8 mouse cellular contexts compared by ENCODE assay signal in genomic region chr6:135197921-135198532, GRCm38 (mm10). TPM values are rescaled to one million over a fixed set of nuclear protein-coding genes. Genes with fewer than 3 reads are reported as not detected.
A peak's percentile ranks its signal among the peaks of the same experiment; 100 is the strongest.
DNase-seq lines count a peak whose midpoint lies in the region; ATAC-seq and TF ChIP-seq lines count a peak whose summit lies in the region.

Fam234b (plus strand) TSS chr6:135197977.
Hebp1 (minus strand) TSS chr6:135198022.

- peak within 1 kb of the TSS; percentile 64 for H3K9ac ChIP-seq in ES-Bruce4 (ENCODE audit: low read depth, poor library complexity, severe bottlenecking)
- peak within 1 kb of the TSS; percentile 76 for H3K9ac ChIP-seq in forebrain, embryonic 12.5 days
- H3K9ac ChIP-seq in heart, embryonic 16.5 days (ENCODE audit: low read length), result peak within 1 kb of the TSS; percentile 88
- peak within 1 kb of the TSS; percentile 97 for H3K9ac ChIP-seq in liver, embryonic 15.5 days
- peak within 1 kb of the TSS; percentile 92 for H3K9ac ChIP-seq in neural tube, embryonic 13.5 days

- DNase-seq in c-Kit-positive CD71-positive TER-119-positive erythroid progenitor cells, embryonic 14.5 days (ENCODE audit: low spot score), result peak; percentile 75
- DNase-seq in kidney, postnatal 36 days, result peak; percentile 84 to 93
- DNase-seq in telencephalon, adult 2 months (ENCODE audit: low read depth, low spot score), result peak; percentile 59

- ATAC-seq in forebrain, embryonic 12.5 days (ENCODE audit: low FRiP score), result peak; percentile 94
- ATAC-seq in heart, embryonic 16.5 days (replicated peaks; ENCODE audit: extremely low read depth, insufficient read depth, low FRiP score), result peak; percentile 86
- peak; percentile 80 for ATAC-seq in liver, embryonic 15.5 days (ENCODE audit: insufficient read depth)
- ATAC-seq in neural tube, embryonic 13.5 days (ENCODE audit: low read depth), result peak; percentile 94

- TF ChIP-seq EP300 in ES-Bruce4 (IDR thresholded peaks at IDR 0.05; ENCODE audit: insufficient read depth, low read depth, low read length), result no peak

- peak within 1 kb of the TSS; percentile 70 for H3K4me3 ChIP-seq in ES-Bruce4 (ENCODE audit: low read depth, low read length)
- H3K4me3 ChIP-seq in forebrain, embryonic 12.5 days (replicated peaks), result peak within 1 kb of the TSS; percentile 71
- peak within 1 kb of the TSS; percentile 88 for H3K4me3 ChIP-seq in heart, embryonic 16.5 days (ENCODE audit: low read length)
- H3K4me3 ChIP-seq in liver, embryonic 15.5 days (replicated peaks), result peak within 1 kb of the TSS; percentile 93
- peak within 1 kb of the TSS; percentile 88 for H3K4me3 ChIP-seq in neural tube, embryonic 13.5 days

- no peaks in the 10 kb centered on the region for H3K4me1 ChIP-seq in ES-Bruce4 (ENCODE audit: control insufficient read depth, insufficient read depth, low read length)
- H3K4me1 ChIP-seq in forebrain, embryonic 12.5 days, result peaks cover 16% of the 10 kb centered on the region
- peaks cover 6% of the 10 kb centered on the region for H3K4me1 ChIP-seq in heart, embryonic 16.5 days (ENCODE audit: control insufficient read depth, insufficient read depth, low read length)
- peaks cover 67% of the 10 kb centered on the region for H3K4me1 ChIP-seq in liver, embryonic 15.5 days (replicated peaks)
- peaks cover 46% of the 10 kb centered on the region for H3K4me1 ChIP-seq in neural tube, embryonic 13.5 days (replicated peaks)

- no peak within 1 kb of the TSS for H3K27ac ChIP-seq in ES-Bruce4 (ENCODE audit: insufficient read depth, low read length)
- H3K27ac ChIP-seq in forebrain, embryonic 12.5 days, result peak within 1 kb of the TSS; percentile 48
- H3K27ac ChIP-seq in heart, embryonic 16.5 days (ENCODE audit: low read length), result peak within 1 kb of the TSS; percentile 56
- H3K27ac ChIP-seq in liver, embryonic 15.5 days (replicated peaks), result peak within 1 kb of the TSS; percentile 96
- peak within 1 kb of the TSS; percentile 91 for H3K27ac ChIP-seq in neural tube, embryonic 13.5 days (replicated peaks)

- H3K36me3 ChIP-seq in ES-Bruce4 (ENCODE audit: control insufficient read depth, insufficient read depth, low read length, poor library complexity, severe bottlenecking), result no peaks in the 10 kb centered on the region
- no peaks in the 10 kb centered on the region for H3K36me3 ChIP-seq in forebrain, embryonic 12.5 days (replicated peaks)
- no peaks in the 10 kb centered on the region for H3K36me3 ChIP-seq in heart, embryonic 16.5 days (ENCODE audit: control insufficient read depth, insufficient read depth)
- H3K36me3 ChIP-seq in liver, embryonic 15.5 days (replicated peaks), result peaks cover 24% of the 10 kb centered on the region
- H3K36me3 ChIP-seq in neural tube, embryonic 13.5 days, result no peaks in the 10 kb centered on the region

- TF ChIP-seq POLR2A in ES-Bruce4 (IDR thresholded peaks at IDR 0.05; ENCODE audit: insufficient read depth, low read length), result no peak

- under 1% methylated on average over 52 of the region's 52 CpGs for WGBS in forebrain, embryonic 12.5 days
- WGBS in heart, embryonic 16.5 days, result under 1% methylated on average over 52 of the region's 52 CpGs
- under 1% methylated on average over 52 of the region's 52 CpGs for WGBS in liver, embryonic 15.5 days (ENCODE audit: insufficient replicate concordance)
- under 1% methylated on average over 52 of the region's 52 CpGs for WGBS in neural tube, embryonic 13.5 days

- no peaks in the 10 kb centered on the region for H3K9me3 ChIP-seq in ES-Bruce4 (replicated peaks; ENCODE audit: control insufficient read depth, insufficient read depth, low read length, poor library complexity, severe bottlenecking)
- H3K9me3 ChIP-seq in forebrain, embryonic 12.5 days, result no peaks in the 10 kb centered on the region
- no peaks in the 10 kb centered on the region for H3K9me3 ChIP-seq in heart, embryonic 16.5 days (replicated peaks; ENCODE audit: control insufficient read depth, low read length)
- no peaks in the 10 kb centered on the region for H3K9me3 ChIP-seq in liver, embryonic 15.5 days (replicated peaks)
- no peaks in the 10 kb centered on the region for H3K9me3 ChIP-seq in neural tube, embryonic 13.5 days

- H3K27me3 ChIP-seq in ES-Bruce4 (ENCODE audit: control insufficient read depth, insufficient read depth, low read length, poor library complexity, severe bottlenecking), result no peaks in the 10 kb centered on the region
- H3K27me3 ChIP-seq in forebrain, embryonic 12.5 days, result peaks cover 6% of the 10 kb centered on the region
- H3K27me3 ChIP-seq in heart, embryonic 16.5 days (ENCODE audit: control insufficient read depth, insufficient read depth, low read length), result no peaks in the 10 kb centered on the region
- no peaks in the 10 kb centered on the region for H3K27me3 ChIP-seq in liver, embryonic 15.5 days
- no peaks in the 10 kb centered on the region for H3K27me3 ChIP-seq in neural tube, embryonic 13.5 days

- peak within 1 kb of the TSS; percentile 90 for H3K4me2 ChIP-seq in forebrain, embryonic 12.5 days
- H3K4me2 ChIP-seq in heart, embryonic 16.5 days (ENCODE audit: low read depth, low read length), result peak within 1 kb of the TSS; percentile 95
- H3K4me2 ChIP-seq in liver, embryonic 15.5 days, result peak within 1 kb of the TSS; percentile 73
- peak within 1 kb of the TSS; percentile 84 for H3K4me2 ChIP-seq in neural tube, embryonic 13.5 days

- no peak for TF ChIP-seq CTCF in ES-Bruce4 (IDR thresholded peaks at IDR 0.05; ENCODE audit: low read depth, low read length)

RNA-seq across cellular contexts. Expression of gene Fam234b, which starts in this region (rescaled TPM):
- 6.3 and 7.4 TPM in 2 replicates for polyA plus RNA-seq in ES-Bruce4 (2011; ENCODE audit: insufficient read depth, insufficient read length, low read depth, missing spikeins)
- 48.8 and 52.2 TPM in 2 replicates for polyA plus RNA-seq in forebrain, embryonic 12.5 days (2016; fragmentation: Nextera tagmentation; extraction: Ambion mirVana)
- 11.0 and 12.2 TPM in 2 replicates for polyA plus RNA-seq in heart, embryonic 16.5 days (2015; fragmentation: Nextera tagmentation; extraction: Ambion mirVana)
- 30.3 and 34.4 TPM in 2 replicates for polyA plus RNA-seq in liver, embryonic 15.5 days (2015; fragmentation: Nextera tagmentation; extraction: Ambion mirVana)
- polyA plus RNA-seq in neural tube, embryonic 13.5 days (2015; fragmentation: Nextera tagmentation; extraction: Ambion mirVana), result 82.9 and 92.2 TPM in 2 replicates

RNA-seq across cellular contexts. Expression of gene Hebp1, which starts in this region (rescaled TPM):
- 12.8 and 13.5 TPM in 2 replicates for polyA plus RNA-seq in ES-Bruce4 (2011; ENCODE audit: insufficient read depth, insufficient read length, low read depth, missing spikeins)
- 2.8 and 3.6 TPM in 2 replicates for polyA plus RNA-seq in forebrain, embryonic 12.5 days (2016; fragmentation: Nextera tagmentation; extraction: Ambion mirVana)
- 11.9 and 15.1 TPM in 2 replicates for polyA plus RNA-seq in heart, embryonic 16.5 days (2015; fragmentation: Nextera tagmentation; extraction: Ambion mirVana)
- polyA plus RNA-seq in liver, embryonic 15.5 days (2015; fragmentation: Nextera tagmentation; extraction: Ambion mirVana), result 116 and 117 TPM in 2 replicates
- 5.2 and 6.3 TPM in 2 replicates for polyA plus RNA-seq in neural tube, embryonic 13.5 days (2015; fragmentation: Nextera tagmentation; extraction: Ambion mirVana)
